Mouse (Mus musculus) liver, embryonic 14.5 days (tissue): ENCODE measurements around the gene Rbfox1. TPM values are rescaled to one million over a fixed set of nuclear protein-coding genes. Genes with fewer than 3 reads are reported as not detected.

Experiments
- ATAC-seq: fragments of 200-750 bp; cut with Nextera tagmentation; 2 replicates; pipeline ENCODE4 v1.8.0; 2017; ENCODE audit warnings: moderate number of reproducible peaks, mild to moderate bottlenecking, moderate library complexity; ENCODE audit not compliant: insufficient read depth
- DNase-seq, 3 experiments: peaks; one replicate each; pipeline ENCODE4 v3.0.0-alpha.2; 2012 to 2013; ENCODE audit warnings: low read depth in 3 of 3, low spot score in 3 of 3
- H3K27ac ChIP-seq: fragments of 300-500 bp; sonication (generic); 2 replicates; pipeline ENCODE4 v1.5.1; 2014; ENCODE audit warnings: moderate library complexity, mild to moderate bottlenecking, control low read depth, inconsistent platforms
- H3K27me3 ChIP-seq: fragments of 300-500 bp; sonication (generic); 2 replicates; pipeline ENCODE4 v1.6.1; 2014; ENCODE audit warnings: mild to moderate bottlenecking, low read length, moderate library complexity; ENCODE audit not compliant: control insufficient read depth, insufficient read depth
- H3K36me3 ChIP-seq: fragments of 300-500 bp; sonication (generic); replicated peaks from 2 replicates; pipeline ENCODE4 v1.6.1; 2014; ENCODE audit warnings: low read depth; ENCODE audit not compliant: control insufficient read depth, insufficient read depth
- H3K4me1 ChIP-seq, 2 experiments: fragments of 200-500 bp in 1 of 2; fragments of 300-500 bp in 1 of 2; sonication (generic) in 1 of 2; replicated peaks; 2 replicates each; pipeline ENCODE4 v1.6.1; 2012 to 2014; ENCODE audit warnings: antibody characterized with exemption in 1 of 2, inconsistent platforms in 1 of 2, low read length in 1 of 2; ENCODE audit not compliant: control insufficient read depth in 2 of 2, insufficient read depth in 2 of 2
- H3K4me2 ChIP-seq: fragments of 300-500 bp; sonication (generic); 2 replicates; pipeline ENCODE4 v1.6.1; 2014; ENCODE audit warnings: low read depth, mild to moderate bottlenecking, control low read depth, moderate library complexity
- H3K4me3 ChIP-seq, 2 experiments: fragments of 200-500 bp in 1 of 2; fragments of 300-500 bp in 1 of 2; sonication (generic) in 1 of 2; 2 replicates each; pipeline ENCODE4 v1.5.1; 2012 to 2014; ENCODE audit warnings: low read depth in 2 of 2, low read length in 2 of 2, mild to moderate bottlenecking in 2 of 2, control low read depth in 1 of 2, inconsistent platforms in 1 of 2, moderate library complexity in 1 of 2; ENCODE audit not compliant: insufficient read depth in 1 of 2
- H3K9ac ChIP-seq: fragments of 300-500 bp; sonication (generic); replicated peaks from 2 replicates; pipeline ENCODE4 v1.6.1; 2014; ENCODE audit warnings: mild to moderate bottlenecking, control low read depth, moderate library complexity
- H3K9me3 ChIP-seq: fragments of 300-500 bp; sonication (generic); 2 replicates; pipeline ENCODE4 v1.6.1; 2016; ENCODE audit warnings: low read length, mixed read lengths; ENCODE audit not compliant: control insufficient read depth
- CTCF ChIP-seq: IDR thresholded peaks from 2 replicates; pipeline ENCODE4 v1.5.1; 2016; ENCODE audit warnings: antibody characterized with exemption, low read depth, control low read depth
- EP300 ChIP-seq: IDR thresholded peaks from 2 replicates; pipeline ENCODE4 v1.6.1; 2016; ENCODE audit warnings: antibody characterized with exemption, low read depth
- WGBS: fragments of 180-500 bp; shearing (Covaris S2); extraction: QIAGEN DNeasy Blood & Tissue Kit; methylation state at CpG from one replicate; pipeline ENCODE4 v1.1.7; 2014; ENCODE audit not compliant: insufficient replicate concordance; 5-methylcytosine and 5-hydroxymethylcytosine counted together
- polyA plus RNA-seq, 2 experiments: library from polyadenylated mRNA; depleted of rRNA in 1 of 2; stranded (reverse) in 1 of 2; unstranded in 1 of 2; fragments of >200 nt; fragmentation: Nextera tagmentation in 1 of 2; extraction: Ambion mirVana in 1 of 2; gene quantifications; 2 replicates each; pipeline versions ENCODE4 v1.2.1 to v1.2.3; 2012 to 2014

Rbfox1 gene
- polyA plus RNA-seq, 2 experiments: 0.02 TPM; not detected in 1

DNA sequence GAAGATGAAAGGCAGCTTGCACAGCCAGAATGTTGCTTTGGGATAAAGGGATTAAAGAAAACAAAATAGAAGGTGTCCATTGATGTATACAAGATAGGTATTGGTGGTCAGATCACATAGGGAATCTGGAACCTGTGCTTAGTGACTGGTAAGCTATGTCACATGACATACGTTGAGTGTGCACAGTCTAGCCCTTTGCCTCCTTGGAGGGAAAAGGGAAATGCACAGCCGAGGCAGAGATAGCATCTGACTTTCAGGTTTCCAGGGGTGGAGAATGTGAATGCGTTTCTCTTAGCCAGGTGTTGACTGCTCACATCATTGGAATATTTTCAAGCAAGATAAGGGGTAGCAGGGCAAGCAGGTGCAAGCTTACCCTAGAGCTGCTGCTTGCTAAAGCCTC lies 1230.8 kb downstream of the Rbfox1 start:
- ATAC-seq (no peak), DNase-seq (no peak)
- Histone ChIP-seq H3K27ac (no peak overlapping the region), H3K9me3 (no peaks in the 10 kb centered on the region), H3K36me3 (no peaks in the 10 kb centered on the region), H3K4me3 (no peak overlapping the region), H3K27me3 (no peaks in the 10 kb centered on the region), H3K9ac (no peak overlapping the region), H3K4me1 (no peaks in the 10 kb centered on the region), H3K4me2 (no peak overlapping the region)
- 41% methylated on average over 3 of the region's 3 CpGs for WGBS
- TF ChIP-seq CTCF (no peak), EP300 (no peak)

DNA sequence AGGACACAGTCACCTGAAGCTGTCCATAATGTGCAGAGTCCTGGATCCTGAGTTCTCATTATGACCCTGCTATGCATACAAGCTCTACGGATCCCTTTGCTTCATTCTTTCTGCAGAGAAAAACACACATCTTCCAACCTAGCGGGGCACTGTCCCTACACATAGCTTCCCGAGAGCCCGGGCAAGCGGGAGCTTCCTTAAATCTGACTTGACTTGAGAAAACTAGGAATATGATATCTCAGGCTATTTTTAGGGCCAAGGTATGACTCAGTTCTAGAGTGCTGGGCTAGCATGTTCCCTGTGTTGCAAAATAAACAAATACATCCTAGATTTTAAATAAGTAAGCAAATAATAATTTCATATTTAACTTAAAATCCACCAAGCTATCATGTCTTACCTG lies 1244.4 kb downstream of the Rbfox1 start:
- H3K36me3 ChIP-seq: no peaks in the 10 kb centered on the region
- ATAC-seq (no peak), DNase-seq (no peak)
- no peak for TF ChIP-seq CTCF
- no peak for TF ChIP-seq EP300
- H3K27me3 ChIP-seq: no peaks in the 10 kb centered on the region
- H3K4me1 ChIP-seq: no peaks in the 10 kb centered on the region
- WGBS: 68% methylated on average over 5 of the region's 5 CpGs
- H3K27ac ChIP-seq: no peak overlapping the region
- no peak overlapping the region for H3K9ac ChIP-seq
- H3K4me3 ChIP-seq: no peak overlapping the region
- H3K4me2 ChIP-seq: no peak overlapping the region
- no peaks in the 10 kb centered on the region for H3K9me3 ChIP-seq

DNA sequence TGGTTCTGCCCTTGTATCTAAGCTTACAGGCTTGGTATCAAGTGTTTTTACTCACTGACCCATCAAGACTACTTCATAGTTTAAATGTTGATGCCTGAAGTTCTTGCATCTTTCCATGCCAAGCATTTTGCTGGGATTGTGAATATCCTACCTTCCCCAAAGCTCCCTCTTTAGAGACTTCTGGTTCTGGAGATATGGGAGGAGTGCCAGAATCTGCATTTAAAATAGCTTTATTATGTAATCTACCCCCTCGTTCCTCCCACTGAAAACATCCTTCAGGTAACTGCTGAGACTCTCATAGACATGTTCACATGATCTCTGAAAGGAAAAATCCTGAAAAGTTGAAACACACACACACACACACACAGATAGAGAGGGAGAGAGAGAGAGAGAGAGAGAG lies 1247.3 kb downstream of the Rbfox1 start:
- no peak overlapping the region for H3K9ac ChIP-seq
- no peaks in the 10 kb centered on the region for H3K4me1 ChIP-seq
- H3K9me3 ChIP-seq: no peaks in the 10 kb centered on the region
- DNase-seq: no peak
- no peak for TF ChIP-seq EP300
- no peak for TF ChIP-seq CTCF
- no peak for ATAC-seq
- 37% methylated on average over 1 of the region's 1 CpGs for WGBS
- no peaks in the 10 kb centered on the region for H3K36me3 ChIP-seq
- H3K27ac ChIP-seq: no peak overlapping the region
- H3K27me3 ChIP-seq: no peaks in the 10 kb centered on the region
- H3K4me2 ChIP-seq: no peak overlapping the region
- no peak overlapping the region for H3K4me3 ChIP-seq

DNA sequence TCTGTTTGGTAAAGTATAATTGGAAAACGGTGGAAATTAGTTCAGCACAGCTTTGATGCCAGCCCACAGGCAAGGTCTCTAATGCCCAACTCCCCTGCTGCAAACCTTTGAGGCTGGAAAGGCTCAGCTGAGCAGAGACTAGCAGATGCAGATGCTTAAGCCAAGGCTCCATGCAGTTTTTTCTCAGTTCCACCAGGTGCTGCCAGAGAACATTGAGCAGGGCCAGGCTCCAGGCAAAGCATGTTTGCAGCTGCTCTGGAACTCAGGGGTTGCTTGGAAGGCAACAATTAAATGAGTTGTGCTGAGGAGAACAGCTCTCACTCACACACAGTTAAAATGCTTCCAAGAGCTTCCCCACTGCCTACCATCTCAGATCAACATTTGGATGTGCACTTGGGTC lies 1251.8 kb downstream of the Rbfox1 start:
- no peak overlapping the region for H3K4me3 ChIP-seq
- no peak overlapping the region for H3K9ac ChIP-seq
- H3K27ac ChIP-seq: no peak overlapping the region
- DNase-seq (no peak), ATAC-seq (no peak)
- no peaks in the 10 kb centered on the region for H3K4me1 ChIP-seq
- WGBS: 46% methylated on average over 1 of the region's 1 CpGs
- H3K9me3 ChIP-seq: no peaks in the 10 kb centered on the region
- H3K4me2 ChIP-seq: no peak overlapping the region
- TF ChIP-seq EP300: no peak
- no peak for TF ChIP-seq CTCF
- no peaks in the 10 kb centered on the region for H3K27me3 ChIP-seq
- H3K36me3 ChIP-seq: no peaks in the 10 kb centered on the region

DNA sequence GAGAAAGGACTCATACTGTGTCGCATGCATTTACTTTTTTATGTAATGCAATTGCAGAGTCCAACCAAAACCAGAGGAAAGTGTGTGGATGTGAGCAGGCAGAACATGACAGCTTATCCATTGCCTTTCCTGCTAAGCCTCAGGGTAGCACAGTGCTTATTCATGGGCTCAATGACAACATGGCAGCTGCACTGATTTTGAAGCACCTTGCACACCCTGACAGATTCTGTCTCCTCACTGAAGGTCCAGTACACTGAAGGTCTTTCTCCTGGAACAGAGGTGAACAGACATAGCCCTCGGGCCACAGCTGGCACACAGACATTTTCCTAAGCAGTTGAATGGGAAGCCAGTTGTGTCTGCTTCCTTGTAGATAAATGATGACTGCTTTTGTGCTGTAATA lies 1254.3 kb downstream of the Rbfox1 start:
- no peak for ATAC-seq

More for the DNA sequence above, 1254.3 kb downstream of the Rbfox1 start:
- TF ChIP-seq CTCF (no peak), EP300 (no peak)
- Histone ChIP-seq H3K9me3 (no peaks in the 10 kb centered on the region), H3K4me3 (no peak overlapping the region), H3K36me3 (no peaks in the 10 kb centered on the region), H3K4me2 (no peak overlapping the region), H3K27me3 (no peaks in the 10 kb centered on the region), H3K9ac (no peak overlapping the region), H3K4me1 (no peaks in the 10 kb centered on the region), H3K27ac (no peak overlapping the region)
- 62% methylated on average over 2 of the region's 2 CpGs for WGBS
- DNase-seq: no peak
